Mouse (Mus musculus) lung, embryonic 15.5 days (tissue): ENCODE measurements around the gene Vmn1r143. TPM values are rescaled to one million over a fixed set of nuclear protein-coding genes. Genes with fewer than 3 reads are reported as not detected.
"Not testable (repeated sequence)": the region's sequence is repeated elsewhere in the genome, so short reads cannot be mapped to it uniquely, and the experiment has no call there.

Experiments
- ATAC-seq: fragments of 200-750 bp; cut with Nextera tagmentation; 2 replicates; pipeline ENCODE4 v1.8.0; 2017; ENCODE audit warnings: moderate number of reproducible peaks, borderline replicate concordance; ENCODE audit not compliant: low FRiP score, low TSS enrichment; ENCODE audit errors: extremely low read depth
- H3K27ac ChIP-seq: fragments of 300-500 bp; sonication (generic); 2 replicates; pipeline ENCODE4 v1.5.1; 2015; ENCODE audit warnings: moderate library complexity, mild to moderate bottlenecking, inconsistent platforms
- H3K27me3 ChIP-seq: fragments of 300-500 bp; sonication (generic); 2 replicates; pipeline ENCODE4 v1.6.1; 2015; ENCODE audit warnings: inconsistent platforms
- H3K36me3 ChIP-seq: fragments of 300-500 bp; sonication (generic); 2 replicates; pipeline ENCODE4 v1.6.1; 2015; ENCODE audit warnings: inconsistent platforms
- H3K4me1 ChIP-seq: fragments of 300-500 bp; sonication (generic); 2 replicates; pipeline ENCODE4 v1.6.1; 2015; ENCODE audit warnings: inconsistent platforms
- H3K4me2 ChIP-seq: fragments of 300-500 bp; sonication (generic); 2 replicates; pipeline ENCODE4 v1.6.1; 2015; ENCODE audit warnings: inconsistent platforms, mild to moderate bottlenecking, moderate library complexity
- H3K4me3 ChIP-seq: fragments of 300-500 bp; sonication (generic); 2 replicates; pipeline ENCODE4 v1.5.1; 2015; ENCODE audit warnings: mild to moderate bottlenecking, inconsistent platforms
- H3K9ac ChIP-seq: fragments of 300-500 bp; sonication (generic); 2 replicates; pipeline ENCODE4 v1.6.1; 2015; ENCODE audit warnings: inconsistent platforms
- H3K9me3 ChIP-seq: fragments of 300-500 bp; sonication (generic); 2 replicates; pipeline ENCODE4 v1.6.1; 2016; ENCODE audit warnings: inconsistent platforms
- WGBS: fragments of 180-500 bp; shearing (Covaris S2); methylation state at CpG from one replicate; pipeline ENCODE4 v1.1.7; 2015; 5-methylcytosine and 5-hydroxymethylcytosine counted together
- polyA plus RNA-seq: library from polyadenylated mRNA; unstranded; fragments of >200 nt; fragmentation: Nextera tagmentation; extraction: Ambion mirVana; gene quantifications from 2 replicates; pipeline ENCODE4 v1.2.1, GENCODE M21; 2015

The Vmn1r143 gene
- not detected in 2 replicates for polyA plus RNA-seq

DNA sequence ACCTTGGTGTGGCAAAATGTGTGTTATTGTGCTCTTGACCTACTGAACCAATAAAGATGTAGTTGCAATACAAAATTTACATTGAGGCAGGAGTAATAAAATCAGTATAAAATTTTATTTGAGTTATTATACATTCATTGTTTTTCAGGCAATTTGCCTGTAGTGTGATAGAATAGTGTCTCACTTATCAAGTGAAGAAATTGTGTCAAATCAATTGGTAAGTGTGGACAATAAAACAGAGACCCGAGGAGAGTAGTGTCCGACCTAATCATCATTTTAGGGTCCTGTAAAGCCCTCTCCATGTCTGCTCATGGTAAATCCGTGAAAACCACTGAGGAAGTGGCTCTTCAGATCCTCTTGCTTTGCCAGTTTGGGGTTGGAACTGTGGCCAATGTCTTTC lies at the start of gene Vmn1r143:
Gene Vmn1r143, plus strand, starts transcription at position 301 of the 400 bp plus-strand sequence.
- ATAC-seq: not testable (repeated sequence)

DNA sequence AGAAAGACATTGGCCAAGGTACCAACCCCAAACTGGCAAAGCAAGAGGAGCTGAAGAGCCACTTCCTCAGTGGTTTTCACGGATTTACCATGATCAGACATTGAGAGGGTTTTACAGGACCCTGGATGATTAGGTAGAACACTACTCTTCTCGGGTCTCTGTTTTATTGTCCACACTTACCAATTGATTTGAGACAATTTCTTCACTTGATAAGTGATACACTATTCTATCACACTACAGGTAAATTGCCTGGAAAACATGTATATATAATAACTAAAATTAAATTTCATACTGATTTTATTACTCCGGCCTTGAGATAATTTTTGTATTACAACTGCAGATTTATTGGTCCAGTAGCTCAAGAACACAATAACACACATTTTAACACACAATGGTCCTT lies 25.2 kb upstream of the Vmn1r143 start, which contains the start of gene Vmn1r142:
Gene Vmn1r142, minus strand, starts transcription at position 101 of the 400 bp plus-strand sequence.
- H3K36me3 ChIP-seq, H3K27me3 ChIP-seq, H3K4me3 ChIP-seq, H3K27ac ChIP-seq, ATAC-seq, H3K9me3 ChIP-seq, H3K4me2 ChIP-seq, H3K9ac ChIP-seq, H3K4me1 ChIP-seq: not testable (repeated sequence)
- WGBS: no CpG with 5 or more reads among the region's 3 CpGs

More for the DNA sequence above, at the start of gene Vmn1r143:
- not testable (repeated sequence) for H3K36me3 ChIP-seq, H3K4me1 ChIP-seq, H3K27me3 ChIP-seq, H3K27ac ChIP-seq, H3K9ac ChIP-seq, H3K9me3 ChIP-seq, H3K4me3 ChIP-seq, H3K4me2 ChIP-seq
- WGBS: no CpG with 5 or more reads among the region's 3 CpGs

DNA sequence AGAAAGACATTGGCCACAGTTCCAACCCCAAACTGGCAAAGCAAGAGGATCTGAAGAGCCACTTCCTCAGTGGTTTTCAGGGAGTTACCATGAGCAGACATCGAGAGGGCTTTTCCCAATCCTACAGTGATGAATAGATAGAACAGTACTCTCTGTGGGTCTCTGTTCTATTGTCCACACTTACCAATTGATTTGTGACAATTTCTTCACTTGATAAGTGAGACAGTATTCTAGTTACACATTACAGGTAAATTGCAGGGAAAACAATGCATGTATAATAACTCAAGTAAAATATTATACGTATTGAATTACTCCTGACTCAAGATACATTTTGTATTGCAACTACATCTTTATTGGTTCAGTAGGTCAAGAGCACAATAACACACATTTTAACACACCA lies 12.0 kb downstream of the Vmn1r143 start, which contains the start of gene Gm8653:
Gene Gm8653, minus strand, starts transcription at position 101 of the 400 bp plus-strand sequence.
- H3K27ac ChIP-seq, H3K4me3 ChIP-seq, ATAC-seq, H3K36me3 ChIP-seq, H3K4me1 ChIP-seq, H3K27me3 ChIP-seq, H3K4me2 ChIP-seq, H3K9ac ChIP-seq, H3K9me3 ChIP-seq: not testable (repeated sequence)
- WGBS: no CpG with 5 or more reads among the region's 2 CpGs

DNA sequence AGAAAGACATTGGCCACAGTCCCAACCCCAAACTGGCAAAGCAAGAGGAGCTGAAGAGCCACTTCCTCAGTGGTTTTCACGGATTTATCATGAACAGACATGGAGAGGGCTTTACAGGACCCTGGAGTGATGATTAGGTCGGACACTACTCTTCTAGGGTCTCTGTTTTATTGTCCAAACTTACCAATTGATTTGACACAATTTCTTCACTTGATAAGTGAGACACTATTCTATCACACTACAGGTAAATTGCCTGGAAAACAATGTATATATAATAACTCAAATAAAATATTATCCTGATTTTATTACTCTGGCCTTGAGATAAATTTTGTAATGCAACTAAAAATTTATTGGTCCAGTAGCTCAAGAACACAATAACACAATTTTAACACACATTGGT lies 40.2 kb downstream of the Vmn1r143 start, which contains the start of gene Gm8453:
Gene Gm8453, minus strand, starts transcription at position 101 of the 400 bp plus-strand sequence.
- not testable (repeated sequence) for ATAC-seq, H3K36me3 ChIP-seq, H3K9ac ChIP-seq, H3K4me1 ChIP-seq, H3K4me2 ChIP-seq, H3K4me3 ChIP-seq, H3K9me3 ChIP-seq, H3K27me3 ChIP-seq, H3K27ac ChIP-seq
- 27% methylated on average over 2 of the region's 2 CpGs for WGBS

Other genes starting within 250 kb of the Vmn1r143 start
- not detected in 2 replicates for gene Vmn1r137, start 194.8 kb upstream of the Vmn1r143 start, polyA plus RNA-seq
- gene Vmn1r138, start 160.5 kb upstream of the Vmn1r143 start, polyA plus RNA-seq: not detected in 2 replicates
- not detected in 2 replicates for gene Gm6176, start 133.1 kb upstream of the Vmn1r143 start, polyA plus RNA-seq
- not detected in 2 replicates for gene Vmn1r139, start 120.3 kb upstream of the Vmn1r143 start, polyA plus RNA-seq
- not detected in 2 replicates for gene Gm16451, start 71.1 kb upstream of the Vmn1r143 start, polyA plus RNA-seq
- not detected in 2 replicates for gene Gm10666, start 54.6 kb upstream of the Vmn1r143 start, polyA plus RNA-seq
- gene Vmn1r142, start 25.3 kb upstream of the Vmn1r143 start, polyA plus RNA-seq: not detected in 2 replicates
- gene Gm8653, start 11.9 kb downstream of the Vmn1r143 start, polyA plus RNA-seq: not detected in 2 replicates
- not detected in 2 replicates for gene Gm8453, start 40.1 kb downstream of the Vmn1r143 start, polyA plus RNA-seq
- gene Gm4187, start 140.3 kb downstream of the Vmn1r143 start, polyA plus RNA-seq: not detected in 2 replicates
- not detected in 2 replicates for gene Gm8660, start 181.7 kb downstream of the Vmn1r143 start, polyA plus RNA-seq
- gene Vmn1r148, start 224.2 kb downstream of the Vmn1r143 start, polyA plus RNA-seq: not detected in 2 replicates
- not detected in 2 replicates for gene Vmn1r149, start 248.9 kb downstream of the Vmn1r143 start, polyA plus RNA-seq